Mouse (Mus musculus): ENCODE data around the gene Atg2b.
A peak's percentile ranks its signal among the peaks of the same experiment; 100 is the strongest.

Gene Atg2b

GRCm38 (mm10) chr12:105683933-105684901, 794 bp downstream of the Atg2b start, which contains the start of gene Gskip:
Gskip (plus strand) TSS chr12:105684829.
- peak; percentile 69 for DNase-seq (ENCODE audit: extremely low read depth, low read depth)

GRCm38 (mm10) chr12:105678762-105679161, 6.2 kb downstream of the Atg2b start:
- DNase-seq (ENCODE audit: extremely low read depth, low read depth) = no peak

- no peak for DNase-seq (ENCODE audit: extremely low read depth, low read depth)
These were observed 6.8 kb downstream of the Atg2b start for GRCm38 (mm10) chr12:105678211-105678610.

- no peak for DNase-seq (ENCODE audit: extremely low read depth, low read depth)
These were observed 8.7 kb downstream of the Atg2b start for GRCm38 (mm10) chr12:105676274-105676673.

GRCm38 (mm10) chr12:105655850-105656249, 29.2 kb downstream of the Atg2b start:
- no peak for DNase-seq (ENCODE audit: extremely low read depth, low read depth)

- no peak for DNase-seq (ENCODE audit: extremely low read depth, low read depth)
These were observed 42.2 kb downstream of the Atg2b start for GRCm38 (mm10) chr12:105642770-105643321.

GRCm38 (mm10) chr12:105637554-105637953, 47.5 kb downstream of the Atg2b start:
- no peak for DNase-seq (ENCODE audit: extremely low read depth, low read depth)

GRCm38 (mm10) chr12:105636551-105636950, 48.5 kb downstream of the Atg2b start:
- DNase-seq (ENCODE audit: extremely low read depth, low read depth) = no peak

- no peak for DNase-seq (ENCODE audit: extremely low read depth, low read depth)
These were observed 50.5 kb downstream of the Atg2b start for GRCm38 (mm10) chr12:105634374-105635067.

GRCm38 (mm10) chr12:105625798-105626197, 59.2 kb downstream of the Atg2b start:
- DNase-seq (ENCODE audit: extremely low read depth, low read depth) = no peak

GRCm38 (mm10) chr12:105622981-105623539, 62.0 kb downstream of the Atg2b start:
- no peak for DNase-seq (ENCODE audit: extremely low read depth, low read depth)

- no peak for DNase-seq (ENCODE audit: extremely low read depth, low read depth)
These were observed 63.0 kb downstream of the Atg2b start for GRCm38 (mm10) chr12:105622048-105622447.

- no peak for DNase-seq (ENCODE audit: extremely low read depth, low read depth)
These were observed 71.5 kb downstream of the Atg2b start for GRCm38 (mm10) chr12:105613559-105613958.

- DNase-seq (ENCODE audit: extremely low read depth, low read depth) = peak; percentile 18
These were observed 73.3 kb downstream of the Atg2b start for GRCm38 (mm10) chr12:105611748-105612147.

- DNase-seq (ENCODE audit: extremely low read depth, low read depth) = no peak
These were observed 74.0 kb downstream of the Atg2b start for GRCm38 (mm10) chr12:105611045-105611444.

GRCm38 (mm10) chr12:105606881-105607280, 78.1 kb downstream of the Atg2b start:
- no peak for DNase-seq (ENCODE audit: extremely low read depth, low read depth)

GRCm38 (mm10) chr12:105605212-105605611, 79.8 kb downstream of the Atg2b start:
- DNase-seq (ENCODE audit: extremely low read depth, low read depth) = no peak

- no peak for DNase-seq (ENCODE audit: extremely low read depth, low read depth)
These were observed 81.1 kb downstream of the Atg2b start for GRCm38 (mm10) chr12:105603904-105604303.

GRCm38 (mm10) chr12:105602581-105603210, 82.3 kb downstream of the Atg2b start, which contains the start of gene Bdkrb1:
Bdkrb1 (plus strand) TSS chr12:105603085.
- no peak for DNase-seq (ENCODE audit: extremely low read depth, low read depth)

- DNase-seq (ENCODE audit: extremely low read depth, low read depth) = no peak
These were observed 83.4 kb downstream of the Atg2b start for GRCm38 (mm10) chr12:105601586-105601985.

- DNase-seq (ENCODE audit: extremely low read depth, low read depth) = no peak
These were observed 85.9 kb downstream of the Atg2b start for GRCm38 (mm10) chr12:105599098-105599497.

Measured in MEL-GATA-1-ER (cell line).